Mouse (Mus musculus) intestine, postnatal 0 days (tissue): ENCODE data around the gene Ap5b1. TPM values are rescaled to one million over a fixed set of nuclear protein-coding genes. Genes with fewer than 3 reads are reported as not detected.

Source experiments
- ATAC-seq: fragments of 200-750 bp; cut with Nextera tagmentation; 2 replicates; pipeline ENCODE4 v1.8.0; 2017; ENCODE audit warnings: mild to moderate bottlenecking, moderate TSS enrichment, moderate library complexity
- H3K27ac ChIP-seq: fragments of 300-500 bp; sonication (generic); 2 replicates; pipeline ENCODE4 v1.5.1; 2014; ENCODE audit warnings: mild to moderate bottlenecking, low read depth, low read length, moderate library complexity
- H3K27me3 ChIP-seq: fragments of 300-500 bp; sonication (generic); replicated peaks from 2 replicates; pipeline ENCODE4 v1.6.1; 2014; ENCODE audit warnings: low read length, mixed read lengths; ENCODE audit not compliant: control insufficient read depth, insufficient read depth
- H3K36me3 ChIP-seq: fragments of 300-500 bp; sonication (generic); 2 replicates; pipeline ENCODE4 v1.6.1; 2014; ENCODE audit warnings: mild to moderate bottlenecking, moderate library complexity; ENCODE audit not compliant: control insufficient read depth, insufficient read depth
- H3K4me1 ChIP-seq: fragments of 300-500 bp; sonication (generic); replicated peaks from 2 replicates; pipeline ENCODE4 v1.6.1; 2014; ENCODE audit warnings: antibody characterized with exemption, low read length, mixed read lengths; ENCODE audit not compliant: control insufficient read depth, insufficient read depth
- H3K4me2 ChIP-seq: fragments of 300-500 bp; sonication (generic); replicated peaks from 2 replicates; pipeline ENCODE4 v1.6.1; 2014; ENCODE audit warnings: low read depth, mild to moderate bottlenecking, moderate library complexity
- H3K4me3 ChIP-seq: fragments of 300-500 bp; sonication (generic); 2 replicates; pipeline ENCODE4 v1.5.1; 2014; ENCODE audit warnings: low read depth, low read length
- H3K9ac ChIP-seq: fragments of 300-500 bp; sonication (generic); 2 replicates; pipeline ENCODE4 v1.6.1; 2014; ENCODE audit warnings: mild to moderate bottlenecking, low read depth, low read length
- H3K9me3 ChIP-seq: fragments of 300-500 bp; sonication (generic); 2 replicates; pipeline ENCODE4 v1.6.1; 2016; ENCODE audit warnings: mixed run types; ENCODE audit not compliant: control insufficient read depth
- CTCF ChIP-seq: sonication (generic); IDR thresholded peaks from 2 replicates; pipeline ENCODE4 v1.5.1; 2016; ENCODE audit warnings: low read depth, mild to moderate bottlenecking, control low read depth, antibody characterized with exemption, moderate library complexity
- WGBS: fragments of 180-500 bp; shearing (Covaris S2); extraction: QIAGEN DNeasy Blood & Tissue Kit; methylation state at CpG from one replicate; pipeline ENCODE4 v1.1.7; 2014; 5-methylcytosine and 5-hydroxymethylcytosine counted together
- polyA plus RNA-seq: library from polyadenylated mRNA; unstranded; fragments of >200 nt; fragmentation: Nextera tagmentation; extraction: Ambion mirVana; gene quantifications from 2 replicates; pipeline ENCODE4 v1.2.1, GENCODE M21; 2015

Ap5b1 gene
- polyA plus RNA-seq, 1 experiment from 2014 or later: 13.0 TPM

DNA sequence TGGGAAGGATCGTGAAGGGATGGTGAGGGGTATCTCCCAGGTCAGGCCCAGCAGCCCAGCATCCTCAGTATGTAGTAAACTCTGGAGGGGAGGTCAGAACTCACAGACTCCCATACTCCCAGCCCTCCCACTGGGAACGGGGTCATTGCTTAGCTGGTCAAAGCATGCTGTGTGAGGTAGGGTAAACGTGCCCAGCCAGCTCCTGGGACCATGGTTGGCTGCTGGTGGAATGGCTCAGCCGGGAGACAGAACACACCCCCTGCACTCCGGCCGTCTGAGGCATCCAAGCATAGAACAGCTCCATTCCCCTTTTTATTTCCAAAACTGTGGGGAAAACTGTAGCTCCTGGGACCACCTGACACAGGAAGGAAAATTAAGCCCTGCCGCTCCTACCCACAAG lies 9.7 kb upstream of the Ap5b1 start:
- Histone ChIP-seq H3K36me3 (no peaks in the 10 kb centered on the region), H3K27me3 (peaks cover 14% of the 10 kb centered on the region; the same call in 1 of the 2 replicates), H3K9me3 (no peaks in the 10 kb centered on the region), H3K27ac (peak overlapping the region; percentile 94; the same call in 1 of the 2 replicates), H3K4me3 (peak overlapping the region; percentile 58), H3K4me1 (peaks cover 7% of the 10 kb centered on the region; the same call in 1 of the 2 replicates), H3K4me2 (peak overlapping the region; percentile 77), H3K9ac (peak overlapping the region; percentile 40)
- 30% methylated on average over 7 of the region's 7 CpGs for WGBS
- ATAC-seq: no peak
- TF ChIP-seq CTCF: no peak

DNA sequence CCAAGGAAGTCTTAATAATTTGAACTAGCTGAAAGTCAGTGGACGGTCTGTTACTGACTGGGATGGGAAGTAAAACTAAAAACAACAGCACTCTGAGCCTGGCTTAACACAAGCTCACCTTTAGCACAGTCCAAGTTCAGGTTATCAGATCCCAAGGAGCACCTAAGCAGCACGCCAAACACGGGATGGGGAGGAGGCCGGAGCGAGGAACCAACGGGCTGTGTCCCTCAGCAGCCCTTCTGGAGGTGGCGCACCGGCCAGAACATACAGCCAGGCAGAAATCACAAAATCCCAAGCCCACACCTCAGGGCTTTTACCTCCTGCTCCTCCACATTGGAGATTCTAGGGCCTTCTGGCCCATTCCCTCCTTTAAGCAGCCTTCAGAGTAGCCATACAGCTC lies 9.1 kb upstream of the Ap5b1 start:
- Histone ChIP-seq H3K27ac (peak overlapping the region; percentile 94), H3K4me2 (peak overlapping the region; percentile 77), H3K4me3 (peak overlapping the region; percentile 58), H3K9ac (peak overlapping the region; percentile 40), H3K36me3 (no peaks in the 10 kb centered on the region), H3K27me3 (peaks cover 14% of the 10 kb centered on the region; the same call in 1 of the 2 replicates), H3K9me3 (no peaks in the 10 kb centered on the region), H3K4me1 (peaks cover 3% of the 10 kb centered on the region; the same call in 1 of the 2 replicates)
- TF ChIP-seq CTCF: no peak
- ATAC-seq: no peak
- WGBS: 31% methylated on average over 8 of the region's 8 CpGs

GRCm38 (mm10) chr19:5559229-5559628 lies 8.6 kb upstream of the Ap5b1 start:
- Histone ChIP-seq H3K4me3 (peak overlapping the region; percentile 58), H3K27me3 (peaks cover 14% of the 10 kb centered on the region; the same call in 1 of the 2 replicates), H3K9me3 (no peaks in the 10 kb centered on the region), H3K4me1 (peaks cover 3% of the 10 kb centered on the region; the same call in 1 of the 2 replicates), H3K27ac (peak overlapping the region; percentile 94), H3K9ac (peak overlapping the region; percentile 40; the same call in 1 of the 2 replicates), H3K36me3 (no peaks in the 10 kb centered on the region), H3K4me2 (peak overlapping the region; percentile 77)
- ATAC-seq: no peak
- TF ChIP-seq CTCF: no peak
- WGBS: 13% methylated on average over 8 of the region's 8 CpGs

- no peaks in the 10 kb centered on the region for H3K9me3 ChIP-seq
- no peak for TF ChIP-seq CTCF
- no peaks in the 10 kb centered on the region for H3K36me3 ChIP-seq
- peaks cover 14% of the 10 kb centered on the region; the same call in 1 of the 2 replicates for H3K27me3 ChIP-seq
- ATAC-seq: no peak
- H3K9ac ChIP-seq: peak overlapping the region; percentile 53
- peak overlapping the region; percentile 77 for H3K4me2 ChIP-seq
- peak overlapping the region; percentile 58 for H3K4me3 ChIP-seq
- peak overlapping the region; percentile 94 for H3K27ac ChIP-seq
- WGBS: under 1% methylated on average over 69 of the region's 69 CpGs
- peaks cover 3% of the 10 kb centered on the region; the same call in 1 of the 2 replicates for H3K4me1 ChIP-seq
Measured at GRCm38 (mm10) chr19:5559631-5560456, 8.0 kb upstream of the Ap5b1 start.

DNA sequence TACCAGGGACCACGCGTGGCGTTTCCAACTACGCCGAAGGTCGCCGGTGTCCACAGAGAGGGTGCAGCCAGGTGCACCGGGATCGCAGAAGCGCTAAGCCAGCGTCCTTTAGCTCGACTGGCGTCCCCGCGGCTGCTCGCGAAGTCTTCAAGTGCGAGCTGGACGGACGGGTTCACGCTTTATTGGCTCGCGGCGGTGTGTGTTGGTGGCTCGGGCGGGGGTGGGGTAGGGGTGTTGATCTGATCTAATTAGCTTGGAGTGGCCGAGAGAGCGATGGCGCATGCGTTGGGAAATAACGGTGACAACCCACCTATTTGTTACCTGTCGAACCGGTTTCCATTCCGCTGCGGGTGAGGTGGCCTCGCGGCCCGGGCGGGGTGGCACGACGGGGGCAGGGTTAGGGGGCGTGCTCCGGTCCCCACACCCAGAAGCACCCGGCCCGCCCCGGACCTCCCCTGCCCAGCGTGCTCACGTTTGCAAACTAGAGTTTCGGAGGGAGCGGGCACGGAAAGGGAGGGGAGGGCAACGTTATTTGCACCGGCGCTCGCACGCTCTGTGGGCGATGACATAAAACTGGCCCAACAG lies 7.3 kb upstream of the Ap5b1 start, which contains the start of gene Ovol1:
Gene Ovol1, minus strand, starts transcription at position 190 of the 585 bp plus-strand sequence.
- Histone ChIP-seq H3K9me3 (no peaks in the 10 kb centered on the region), H3K9ac (peak within 1 kb of the TSS; percentile 53), H3K4me3 (peak within 1 kb of the TSS; percentile 58), H3K27me3 (peaks cover 14% of the 10 kb centered on the region; the same call in 1 of the 2 replicates), H3K36me3 (no peaks in the 10 kb centered on the region), H3K4me2 (peak within 1 kb of the TSS; percentile 77), H3K4me1 (peaks cover 3% of the 10 kb centered on the region; the same call in 1 of the 2 replicates), H3K27ac (peak within 1 kb of the TSS; percentile 94)
- no peak for TF ChIP-seq CTCF
- ATAC-seq: peak; percentile 62
- WGBS: 1% methylated on average over 57 of the region's 57 CpGs

DNA sequence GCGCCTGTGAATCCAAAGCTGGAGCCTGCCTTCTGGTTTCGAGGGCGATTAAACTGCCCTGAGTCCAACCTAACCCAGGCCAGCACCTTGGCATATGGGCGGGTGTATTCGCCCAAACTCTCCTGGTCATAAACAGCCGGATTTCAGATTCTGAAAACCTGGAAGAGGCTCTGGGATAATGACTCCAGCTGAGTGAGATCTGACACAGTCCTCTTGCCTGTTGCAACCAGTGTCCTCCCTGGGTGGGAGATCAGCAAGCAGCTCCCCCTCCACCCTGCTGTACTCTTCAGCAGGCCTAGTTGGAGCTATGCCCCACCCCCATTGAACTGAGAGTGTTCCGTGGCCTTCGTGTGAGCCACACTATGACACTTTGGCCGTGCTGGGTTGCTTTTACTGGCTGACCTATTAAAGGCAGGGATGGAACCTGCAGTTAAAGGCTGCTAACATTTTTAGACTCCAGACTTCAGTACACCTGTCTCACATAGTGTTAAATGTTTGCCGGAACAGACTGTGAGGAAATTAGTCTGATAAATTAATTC lies 6.5 kb upstream of the Ap5b1 start:
- Histone ChIP-seq H3K36me3 (no peaks in the 10 kb centered on the region), H3K4me1 (peaks cover 3% of the 10 kb centered on the region; the same call in 1 of the 2 replicates), H3K9ac (0 out of 2 replicates have a peak overlapping the region, but pooled peaks have one; percentile 53), H3K4me2 (peak overlapping the region; percentile 77), H3K9me3 (no peaks in the 10 kb centered on the region), H3K4me3 (peak overlapping the region; percentile 58), H3K27ac (peak overlapping the region; percentile 94), H3K27me3 (peaks cover 14% of the 10 kb centered on the region; the same call in 1 of the 2 replicates)
- peak; percentile 32 for ATAC-seq
- WGBS: 14% methylated on average over 10 of the region's 10 CpGs
- TF ChIP-seq CTCF: no peak
